Mouse (Mus musculus) urinary bladder, postnatal 36 days (tissue): Measurements from ENCODE around the gene Hoxc4.

Source experiments
- DNase-seq, 2 experiments: peaks; one replicate each; pipeline ENCODE4 v3.0.0; 2022; ENCODE audit warnings: low spot score in 2 of 2, mixed read lengths in 1 of 2

The Hoxc4 gene

DNA sequence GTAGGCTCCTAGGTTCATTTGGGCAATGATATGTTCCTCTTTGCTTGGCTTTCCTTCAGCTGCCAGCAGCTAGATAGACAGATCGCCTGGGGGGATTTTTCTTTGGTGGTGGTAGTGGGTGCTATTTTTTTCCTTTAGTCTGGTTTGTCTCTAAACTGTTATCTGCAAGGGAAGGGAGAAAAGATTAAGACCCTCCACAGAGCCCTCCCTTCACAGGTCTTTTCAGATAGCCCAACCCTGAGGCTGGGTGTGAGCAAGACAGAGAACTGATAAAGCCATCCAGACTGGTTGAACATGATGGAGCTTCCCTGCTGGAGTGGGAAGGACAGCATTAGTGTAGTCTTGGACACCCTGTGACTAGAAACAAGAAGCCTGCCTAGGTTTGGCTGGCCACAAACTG, 64.9 kb downstream of the Hoxc4 start:
- DNase-seq: no peak

DNA sequence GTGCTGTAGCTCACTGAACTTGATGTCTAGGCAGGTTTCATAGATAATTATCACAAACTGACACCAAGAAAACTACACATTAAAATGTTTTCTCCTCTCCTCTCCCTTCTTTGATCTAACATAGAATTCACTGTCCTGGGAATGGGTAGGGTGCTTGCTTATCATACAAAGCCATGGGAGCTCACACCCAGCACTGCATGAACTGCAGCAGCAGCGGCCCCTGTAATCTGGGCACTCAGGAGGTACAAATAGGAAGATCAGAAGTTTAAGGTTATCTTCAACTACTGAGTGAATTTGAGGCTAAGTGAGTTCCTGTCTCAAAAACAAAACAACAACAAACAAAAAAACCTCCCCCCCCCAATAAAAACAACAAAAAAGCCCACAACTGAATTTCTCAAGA, 66.2 kb downstream of the Hoxc4 start:
- DNase-seq: no peak

DNA sequence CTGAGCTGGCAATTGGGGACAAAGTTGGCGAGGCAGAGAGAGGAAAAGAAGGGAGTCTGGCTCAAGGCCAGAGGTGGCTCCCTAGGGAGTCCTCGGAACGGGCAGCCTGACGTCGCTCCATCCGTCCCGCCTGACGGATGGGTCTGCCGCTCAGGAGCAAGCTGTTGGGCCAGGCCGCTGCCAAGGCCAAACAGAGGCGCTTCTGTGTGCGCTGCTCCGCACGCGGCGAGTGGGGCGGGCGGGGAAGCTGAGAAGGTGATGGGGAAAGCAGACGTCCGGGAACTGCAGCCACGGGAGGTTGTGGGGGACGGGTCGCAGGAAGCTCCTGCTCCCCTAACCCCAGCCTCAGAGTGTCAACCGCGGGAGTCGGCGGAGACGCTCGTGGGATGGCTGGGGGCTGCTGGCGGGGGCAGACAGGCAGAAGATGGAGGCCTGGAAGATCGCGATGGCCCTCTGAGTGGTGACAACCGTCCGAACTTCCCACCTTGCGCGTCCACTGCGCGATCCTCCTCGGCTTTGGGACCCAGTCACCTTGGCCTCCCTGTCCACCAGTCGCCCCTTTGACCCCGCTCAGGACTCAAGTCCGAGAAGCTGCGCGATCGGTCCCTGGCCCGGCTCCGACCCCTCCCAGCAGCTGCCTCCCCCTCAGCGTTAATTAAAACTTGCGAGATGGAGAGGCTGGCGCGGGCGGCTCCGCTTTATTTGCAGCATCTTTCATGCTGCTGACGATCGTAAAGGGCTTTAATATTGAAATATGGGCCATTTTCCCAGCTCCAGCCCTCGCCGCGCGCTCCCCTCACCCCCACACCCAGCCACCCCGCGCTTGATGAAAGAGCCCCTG, 67.3 kb downstream of the Hoxc4 start:
- DNase-seq: peak in 1 of 2 experiments; percentile 57
